ENCODE assay signal across 18 mouse cellular contexts in genomic region chr2:157412497-157412896, GRCm38 (mm10).
"Had no signal": no experiment of that assay in that cellular context is flagged by ENCODE, and none has a peak within 500 bp of the region (broad histone marks: within the 10 kb centered on the region; RNA-seq: fewer than 3 reads in every experiment).

No protein-coding gene starts in this region.

- H3K9ac ChIP-seq: liver, embryonic 13.5 days; liver, embryonic 15.5 days; liver, postnatal 0 days; lung, embryonic 15.5 days; midbrain, embryonic 12.5 days; neural tube, embryonic 12.5 days had no signal

- H3K4me1 ChIP-seq: liver, embryonic 13.5 days; liver, embryonic 15.5 days had no signal

- DNase-seq: liver, embryonic 13.5 days; liver, postnatal 0 days; lung, adult 2 months; lung, postnatal 14 days; lung, postnatal 36 days; midbrain, embryonic 14.5 days; right cerebral cortex, postnatal 25 days; spleen, adult 18-20 months; thymus, adult 2 months; thymus, postnatal 25 days; thymus, postnatal 4 days had no signal

- H3K4me2 ChIP-seq: liver, embryonic 13.5 days; liver, embryonic 15.5 days; lung, embryonic 15.5 days; midbrain, embryonic 12.5 days; neural tube, embryonic 12.5 days had no signal

- H3K36me3 ChIP-seq: liver, embryonic 13.5 days; liver, embryonic 15.5 days; lung, embryonic 15.5 days; midbrain, embryonic 12.5 days; neural tube, embryonic 12.5 days had no signal

- H3K27me3 ChIP-seq: liver, embryonic 13.5 days; liver, embryonic 15.5 days; lung, embryonic 15.5 days; neural tube, embryonic 12.5 days had no signal

- H3K27ac ChIP-seq: liver, embryonic 13.5 days; liver, embryonic 15.5 days; lung, embryonic 15.5 days; macrophage; midbrain, embryonic 12.5 days; neural tube, embryonic 12.5 days had no signal

- ATAC-seq: liver, postnatal 0 days; lung, postnatal 0 days had no signal

- H3K4me3 ChIP-seq: liver, embryonic 13.5 days; liver, embryonic 15.5 days; lung, embryonic 15.5 days; megakaryocyte, embryonic 14.5 days; midbrain, embryonic 12.5 days; neural tube, embryonic 12.5 days had no signal

- H3K9me3 ChIP-seq: liver, embryonic 13.5 days; liver, embryonic 15.5 days; lung, embryonic 15.5 days; megakaryocyte, embryonic 14.5 days; midbrain, embryonic 12.5 days; neural tube, embryonic 12.5 days had no signal
